Mouse (Mus musculus) small intestine, adult 2 months (tissue): Measurements from ENCODE around the gene Krtdap.

ENCODE experiments used
- CTCF ChIP-seq: fragments of 200-500 bp; IDR thresholded peaks from 2 replicates; pipeline ENCODE4 v1.5.1; 2012; ENCODE audit warnings: low read depth, mild to moderate bottlenecking, control low read depth, inconsistent platforms, low read length, moderate library complexity, mixed read lengths; ENCODE audit not compliant: insufficient replicate concordance, insufficient read length; ENCODE audit errors: extremely low read depth
- POLR2A ChIP-seq: fragments of 200-500 bp; IDR thresholded peaks from 2 replicates; pipeline ENCODE4 v1.6.1; 2012; ENCODE audit warnings: low read depth, mild to moderate bottlenecking, control low read depth, inconsistent platforms, low read length, moderate library complexity

- TF ChIP-seq CTCF: no peak
- TF ChIP-seq POLR2A: no peak
These were observed 24.1 kb downstream of the Krtdap start for GRCm38 (mm10) chr7:30811757-30812290.
